Mouse (Mus musculus) heart, postnatal 0 days (tissue): ENCODE data around the gene Pik3ap1.

ENCODE experiments used
- CTCF ChIP-seq: IDR thresholded peaks from 2 replicates; pipeline ENCODE4 v1.5.1; 2016; ENCODE audit warnings: antibody characterized with exemption, control low read depth, low read depth
- EP300 ChIP-seq: IDR thresholded peaks from 2 replicates; pipeline ENCODE4 v1.6.1; 2016; ENCODE audit warnings: antibody characterized with exemption, low read depth

DNA sequence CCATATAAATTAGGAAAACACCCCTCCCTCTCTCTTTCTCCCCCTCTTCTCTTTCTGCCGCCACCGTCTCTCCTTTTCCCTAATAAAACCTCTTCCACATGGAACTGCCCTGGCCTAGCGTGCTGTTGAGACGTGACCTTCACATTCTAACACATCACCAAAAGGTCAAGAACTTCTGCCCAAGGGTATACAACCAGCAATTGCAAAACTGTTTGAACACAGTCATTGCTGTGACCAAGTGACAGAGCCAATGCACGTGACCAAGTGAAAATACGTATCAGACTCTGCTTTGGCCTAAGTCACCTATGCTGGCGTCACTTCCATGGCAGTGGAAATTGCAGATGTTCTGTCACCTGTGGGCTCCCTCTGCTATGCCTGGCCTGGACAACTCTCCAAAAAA lies 3.3 kb upstream of the Pik3ap1 start:
- TF ChIP-seq CTCF = no peak
- TF ChIP-seq EP300 = no peak
